Mouse (Mus musculus): ENCODE measurements at regions not wholly inside any gene's neighbourhood (a gene's known extent, or its start where the extent isn't known, plus 50 kb on each side); places are given as distances from the start of the nearest gene placed in this dataset.

DNA sequence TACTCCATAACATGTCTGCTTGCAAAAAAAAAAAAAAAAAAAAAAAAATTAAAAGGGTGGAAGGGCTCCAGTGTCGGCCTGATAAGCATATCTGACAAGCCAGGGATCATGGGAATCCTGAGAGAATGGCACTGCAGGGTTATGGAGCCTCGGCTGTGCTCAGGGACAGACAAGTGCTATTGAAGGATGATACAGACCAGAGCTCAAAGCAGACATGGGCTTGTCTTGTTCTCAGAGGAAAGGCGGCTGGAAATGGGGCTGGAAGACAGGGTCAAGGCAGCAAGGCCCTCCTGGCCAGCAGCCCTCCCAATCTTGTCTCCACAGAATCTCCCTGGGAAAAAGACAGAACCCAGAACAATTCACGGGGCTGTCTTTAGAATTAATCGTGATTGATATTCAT, 449.0 kb downstream of the Insc start:
- no peak for DNase-seq (ENCODE audit: low spot score)

DNA sequence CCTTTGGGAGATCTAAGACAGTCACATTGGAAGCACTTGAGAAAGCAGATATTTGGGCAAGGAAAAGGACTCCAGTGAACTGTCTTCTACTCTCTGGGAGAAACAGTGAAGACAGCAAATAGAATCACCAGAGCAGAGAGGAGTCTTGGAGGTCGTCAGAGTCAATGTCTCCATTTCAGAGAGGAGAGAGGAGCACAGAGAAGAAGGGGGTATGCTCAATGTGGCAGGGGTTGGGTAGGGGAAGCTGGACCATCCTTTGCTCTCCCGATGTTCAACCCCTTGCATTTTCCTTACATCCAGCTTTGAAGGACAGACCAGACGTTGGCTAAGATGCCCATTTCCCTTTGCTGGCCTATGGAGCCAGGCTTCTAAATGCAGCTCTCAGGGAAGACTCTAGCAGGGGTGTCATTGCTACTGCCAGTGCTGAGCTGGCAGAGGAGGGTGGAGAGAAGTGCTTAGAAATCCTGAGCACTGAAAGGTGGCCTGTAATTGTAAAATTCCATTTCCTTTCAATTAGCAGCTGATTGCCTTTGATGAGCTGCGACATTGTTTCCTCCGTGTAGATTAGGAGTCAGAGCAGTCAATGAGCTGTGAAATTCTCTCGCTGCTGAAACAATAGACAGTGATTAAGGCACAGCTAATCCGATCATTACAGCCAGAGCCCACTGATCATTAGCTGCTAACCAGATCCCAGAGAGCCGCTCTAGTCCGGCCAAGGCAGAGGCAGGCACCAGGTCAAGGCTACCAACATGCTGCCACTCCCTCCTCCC, 449.7 kb downstream of the Insc start:
- no peak for DNase-seq (ENCODE audit: low spot score)

DNA sequence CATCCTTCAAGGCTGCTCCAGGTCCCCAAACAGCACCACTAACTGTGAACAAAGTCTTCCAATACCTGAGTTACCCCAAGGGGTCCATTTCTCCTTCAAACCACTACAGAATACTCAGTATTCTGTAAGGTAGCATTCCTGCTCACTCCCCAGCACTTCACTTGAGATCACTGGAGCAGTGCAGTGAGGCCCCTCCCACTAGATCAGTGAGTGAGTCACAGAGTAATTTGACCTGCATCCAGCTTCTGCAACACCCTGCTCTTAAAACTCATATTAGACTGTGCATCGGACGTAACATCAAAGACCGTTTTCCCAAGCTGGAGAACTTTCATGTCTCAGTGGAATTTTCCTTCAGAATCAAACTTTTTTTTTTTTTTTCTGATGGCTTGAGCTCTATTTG, 461.4 kb downstream of the Insc start:
- DNase-seq (ENCODE audit: low spot score): peak; percentile 22

DNA sequence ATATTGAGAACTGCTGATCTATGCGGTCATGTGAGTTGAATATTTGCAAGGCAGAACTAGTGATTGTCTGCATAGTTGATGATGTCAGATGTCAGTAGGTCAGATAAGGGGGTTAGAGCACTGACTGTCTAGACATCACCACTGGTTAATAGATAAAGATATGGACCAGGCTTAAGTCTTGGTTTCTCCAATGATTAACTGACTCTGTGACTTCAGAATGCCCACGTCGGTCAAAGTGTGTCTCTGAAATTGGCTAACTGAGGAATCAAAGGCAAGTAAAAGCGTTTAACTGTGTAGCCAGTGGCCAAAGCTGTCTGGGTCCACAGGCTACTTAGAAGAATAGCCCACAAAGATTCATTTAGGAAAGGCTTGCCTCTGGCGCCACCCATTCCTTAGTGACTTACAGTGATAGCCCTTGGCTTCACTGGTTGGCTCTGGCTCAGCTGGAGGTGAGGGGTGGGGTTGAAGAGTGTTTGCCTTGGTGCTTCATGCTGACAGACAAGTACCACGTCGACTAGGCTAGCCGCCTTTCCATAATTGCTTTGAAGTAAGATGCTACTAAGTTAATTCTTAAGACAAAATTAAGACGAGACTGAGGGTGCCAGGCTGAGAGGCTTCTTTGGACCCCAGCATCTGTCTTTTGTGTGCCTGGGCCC, 463.1 kb downstream of the Insc start:
- DNase-seq (ENCODE audit: low spot score): no peak

DNA sequence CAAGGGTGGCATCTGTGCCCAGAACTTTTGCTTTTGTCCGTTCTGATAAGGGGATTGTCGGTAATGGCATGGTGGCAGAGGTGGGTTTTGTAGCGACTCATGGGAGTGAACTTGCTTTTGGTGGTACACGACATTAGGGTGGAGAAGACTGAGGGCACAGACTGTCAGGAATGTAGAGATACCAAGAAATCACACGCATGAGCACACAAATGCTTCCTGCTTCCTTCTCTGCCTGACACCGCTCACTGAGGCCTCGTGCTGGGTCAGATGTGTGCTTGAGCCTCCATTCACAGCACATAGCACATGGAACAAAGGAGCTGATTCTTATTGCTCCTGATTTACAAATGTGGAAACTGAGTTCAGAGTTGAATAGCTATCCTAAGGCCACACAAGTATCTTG, 465.3 kb downstream of the Insc start:
- DNase-seq (ENCODE audit: low spot score): no peak

DNA sequence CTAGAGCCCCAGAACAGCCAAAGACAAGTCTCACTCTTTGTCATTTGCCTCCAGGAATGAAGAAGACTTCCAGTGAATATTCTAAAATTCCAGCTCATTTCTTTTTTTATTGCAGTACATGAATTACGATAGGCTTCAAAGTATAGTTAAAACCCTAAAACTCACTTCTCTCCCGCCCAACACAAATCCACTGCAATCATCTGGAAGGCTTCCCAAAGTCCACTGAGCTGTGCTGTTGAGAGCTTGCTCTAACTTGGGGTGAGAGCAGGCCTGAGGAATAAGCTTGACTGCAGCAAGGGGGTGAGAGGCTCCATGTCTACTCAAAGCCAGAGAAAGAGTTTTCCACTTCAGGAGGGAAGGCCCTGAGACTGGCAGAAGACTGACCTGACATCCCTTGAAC, 466.5 kb downstream of the Insc start:
- no peak for DNase-seq (ENCODE audit: low spot score)

DNA sequence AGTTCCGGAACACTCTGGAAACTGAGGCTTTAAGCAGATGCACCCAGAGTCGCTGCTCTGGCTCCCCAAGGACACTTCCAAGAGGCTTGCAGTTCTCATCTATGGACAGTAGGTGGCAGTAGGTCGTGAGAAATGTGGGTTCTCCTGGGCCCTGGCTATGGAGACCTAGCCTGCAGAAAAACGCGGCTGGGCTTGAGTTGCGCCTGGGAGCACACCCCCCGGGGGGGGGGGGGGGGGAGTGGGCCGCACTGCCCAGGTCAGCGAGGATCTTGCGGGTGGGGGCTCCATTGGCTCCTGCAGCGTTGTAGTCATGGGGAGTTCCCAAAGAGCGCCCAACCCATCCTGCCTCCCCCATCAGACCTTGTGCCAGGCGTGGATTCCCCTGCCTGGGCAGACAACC, 473.3 kb downstream of the Insc start:
- peak; percentile 74 for DNase-seq (ENCODE audit: low spot score)

DNA sequence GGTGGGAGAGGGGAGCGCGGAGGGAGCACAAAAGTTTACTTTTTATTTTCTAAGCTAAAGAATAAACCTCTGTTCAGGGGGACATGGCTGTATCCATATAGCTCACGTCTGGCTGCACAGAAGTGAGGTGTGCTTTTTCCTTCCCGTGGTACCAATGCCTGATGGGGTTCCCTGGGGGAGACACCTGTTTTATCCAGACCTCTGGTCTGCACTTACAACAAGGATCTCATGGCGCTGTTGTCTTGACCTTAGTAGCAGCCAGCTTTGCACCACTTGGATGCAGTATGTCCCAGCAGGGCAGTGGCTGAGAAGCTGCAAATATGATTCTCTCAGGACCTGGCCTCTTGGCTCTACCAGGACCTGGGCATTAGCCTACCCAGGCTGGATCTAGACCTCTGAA, 473.8 kb downstream of the Insc start:
- DNase-seq (ENCODE audit: low spot score): no peak

DNA sequence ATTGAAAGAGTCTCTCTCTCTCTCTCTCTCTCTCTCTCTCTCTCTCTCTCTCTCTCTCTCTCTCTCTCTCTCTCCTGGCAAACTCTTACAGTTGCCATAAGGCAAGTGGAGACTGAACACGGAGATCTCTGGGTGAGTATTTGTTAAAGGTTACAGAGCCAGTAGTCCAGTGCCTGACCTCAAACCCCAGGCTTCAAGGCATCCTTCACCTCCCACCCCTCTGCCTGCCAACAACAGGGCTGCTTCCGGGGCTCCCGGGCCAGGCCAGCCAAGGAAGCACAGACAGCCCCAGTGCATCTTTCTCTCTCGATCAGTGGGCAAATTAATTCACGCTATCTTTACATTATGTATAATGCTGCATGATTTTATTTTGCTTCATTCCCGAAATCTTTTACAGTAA, 474.2 kb downstream of the Insc start:
- no peak for DNase-seq (ENCODE audit: low spot score)

DNA sequence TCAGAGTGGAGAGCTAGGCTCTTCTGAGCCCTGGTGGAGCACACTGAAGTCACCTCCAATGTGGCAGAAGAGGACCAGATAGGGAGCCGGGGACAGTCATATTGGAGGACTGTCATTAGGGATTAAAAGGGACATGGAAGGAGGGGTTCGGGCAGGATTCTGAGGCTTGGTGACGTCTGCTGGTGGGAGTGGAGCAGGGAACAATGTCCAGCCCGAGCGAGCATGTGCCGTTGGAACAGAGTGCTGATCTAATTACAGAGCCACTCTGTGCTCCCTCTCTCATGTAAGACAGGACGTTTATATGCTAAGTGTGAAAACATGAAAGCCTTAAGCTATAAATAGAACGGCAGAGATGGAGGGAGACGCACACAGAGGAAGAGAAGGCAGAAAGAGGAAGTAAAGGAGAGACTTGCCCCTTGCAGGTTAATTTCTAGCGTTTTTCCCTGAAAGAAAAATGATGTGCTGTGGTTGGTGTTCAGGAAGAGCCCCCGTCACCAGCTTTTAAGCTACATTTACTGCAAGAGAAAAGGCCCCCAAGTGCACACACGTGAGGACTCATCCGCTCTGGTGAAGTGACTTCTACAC, 475.2 kb downstream of the Insc start:
- no peak for DNase-seq (ENCODE audit: low spot score)

DNA sequence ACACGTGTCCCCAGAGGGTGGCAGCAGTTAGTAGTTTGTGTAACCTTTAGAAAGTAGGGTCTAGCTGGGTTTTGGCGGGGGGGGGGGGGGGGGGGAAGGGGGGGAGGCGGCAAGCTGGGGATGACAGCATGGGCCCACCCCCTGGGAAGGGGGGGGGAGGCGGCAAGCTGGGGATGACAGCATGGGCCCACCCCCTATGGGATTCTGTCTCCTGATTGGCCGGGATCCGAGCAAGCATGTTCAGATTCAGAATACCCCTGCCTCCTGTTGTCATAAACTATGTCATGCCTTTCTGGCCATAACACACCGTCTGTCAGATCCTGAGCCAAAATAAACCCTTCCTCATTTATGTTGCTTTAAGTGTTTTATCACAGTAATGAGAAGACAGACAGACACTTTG, 479.1 kb downstream of the Insc start:
- DNase-seq (ENCODE audit: low spot score): no peak

DNA sequence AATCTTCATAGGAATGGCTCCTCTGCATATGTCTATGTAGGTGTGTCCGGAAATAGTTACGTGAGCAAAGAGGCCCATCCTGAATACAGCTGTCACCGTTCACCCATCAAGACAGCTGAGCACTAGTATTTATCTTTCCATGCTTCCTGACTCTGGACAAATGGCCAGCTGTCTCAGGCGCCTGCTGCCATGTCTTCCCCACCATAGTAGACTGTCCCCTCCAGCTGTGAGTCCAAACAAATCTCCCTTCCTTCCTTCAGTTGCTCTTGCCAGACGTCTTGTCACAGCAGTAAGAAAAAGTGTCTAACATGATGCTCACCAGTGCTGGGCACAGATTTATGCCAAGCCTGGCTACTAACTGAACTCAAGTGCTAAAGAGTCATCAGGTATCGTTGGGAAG, 487.0 kb downstream of the Insc start:
- no peak for DNase-seq (ENCODE audit: low spot score)

DNA sequence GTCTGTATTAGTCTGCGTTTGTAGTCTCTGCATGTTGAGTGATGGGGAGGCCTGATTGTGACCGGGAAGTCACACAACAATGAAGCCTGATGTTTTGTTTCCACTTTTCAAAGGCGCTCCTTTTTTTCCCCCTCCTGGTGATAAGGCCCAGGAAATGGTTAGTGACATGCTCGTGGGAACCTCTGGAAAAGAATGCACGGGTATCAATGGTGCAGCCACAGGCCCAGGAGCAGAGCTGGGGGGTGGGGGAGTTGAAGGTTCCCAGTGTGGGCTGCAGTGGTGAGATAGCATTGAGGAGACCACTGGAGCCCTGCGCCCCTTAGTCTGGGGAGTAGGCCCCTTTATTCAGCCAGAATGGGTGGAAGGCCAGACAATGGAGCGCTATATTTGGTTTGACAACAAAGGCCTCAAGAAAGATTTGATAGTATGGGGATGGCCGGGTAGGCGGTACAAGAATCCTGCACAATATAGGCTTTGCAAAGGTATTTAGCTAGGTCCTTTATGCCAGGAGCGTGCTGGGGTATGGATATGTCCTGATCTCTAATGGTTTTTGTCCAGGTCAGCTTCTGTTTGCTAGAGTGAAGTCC, 490.4 kb downstream of the Insc start:
- no peak for DNase-seq (ENCODE audit: low spot score)

DNA sequence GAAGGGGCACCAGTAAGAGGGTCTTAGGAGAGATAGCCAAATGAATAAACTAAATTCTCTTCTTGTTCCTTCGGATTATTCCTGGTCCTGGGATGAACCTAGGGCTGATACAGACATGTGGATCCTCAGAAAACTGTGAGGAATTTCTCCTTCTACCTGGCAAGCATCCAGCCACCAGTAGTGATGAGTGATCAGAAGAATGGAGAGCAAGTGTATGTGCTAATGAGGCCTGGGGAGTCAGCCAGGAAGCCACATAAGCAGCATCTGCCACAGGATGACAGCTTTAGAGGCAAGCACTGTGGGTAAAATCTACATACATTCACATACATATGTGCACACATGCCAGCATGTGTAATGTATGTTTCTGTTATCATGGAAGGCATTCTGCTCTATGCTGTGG, 493.6 kb downstream of the Insc start:
- no peak for DNase-seq (ENCODE audit: low spot score)

DNA sequence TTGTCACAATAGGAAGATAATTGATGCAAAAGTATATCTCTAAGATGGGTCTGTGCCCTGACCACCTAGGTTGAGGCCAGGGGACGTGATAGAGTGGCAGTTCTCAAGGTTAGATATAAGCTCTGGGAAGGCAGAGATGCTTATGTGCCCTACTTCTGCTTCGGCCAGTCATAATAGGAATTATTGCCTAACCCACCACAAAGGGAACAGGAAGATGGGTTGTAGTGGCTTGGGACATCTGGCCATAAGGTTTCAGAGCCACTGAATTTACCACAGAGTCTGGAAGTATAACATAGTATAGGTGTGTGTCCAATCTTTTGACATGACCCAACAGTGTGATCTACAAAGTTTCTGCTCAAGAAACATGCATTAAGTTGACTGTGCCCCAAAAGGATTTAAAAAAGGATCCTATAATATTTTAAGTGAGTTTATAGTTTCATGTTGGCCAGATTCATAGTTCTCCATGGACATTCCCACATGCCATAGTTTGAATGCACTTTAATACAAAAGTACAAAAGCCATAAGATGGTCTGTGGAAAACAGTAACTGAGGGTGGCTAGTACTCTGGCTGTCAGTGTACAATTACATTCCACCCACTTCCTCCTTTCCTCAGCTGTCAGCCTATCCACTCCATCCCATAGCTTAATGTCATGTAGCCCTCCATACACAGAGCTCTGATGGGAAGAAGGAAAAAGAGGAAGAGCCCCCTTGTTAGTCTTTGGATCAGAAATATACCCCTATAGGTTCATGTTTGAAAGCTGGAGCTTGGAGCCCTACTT, 508.3 kb downstream of the Insc start:
- DNase-seq (ENCODE audit: low spot score): no peak

DNA sequence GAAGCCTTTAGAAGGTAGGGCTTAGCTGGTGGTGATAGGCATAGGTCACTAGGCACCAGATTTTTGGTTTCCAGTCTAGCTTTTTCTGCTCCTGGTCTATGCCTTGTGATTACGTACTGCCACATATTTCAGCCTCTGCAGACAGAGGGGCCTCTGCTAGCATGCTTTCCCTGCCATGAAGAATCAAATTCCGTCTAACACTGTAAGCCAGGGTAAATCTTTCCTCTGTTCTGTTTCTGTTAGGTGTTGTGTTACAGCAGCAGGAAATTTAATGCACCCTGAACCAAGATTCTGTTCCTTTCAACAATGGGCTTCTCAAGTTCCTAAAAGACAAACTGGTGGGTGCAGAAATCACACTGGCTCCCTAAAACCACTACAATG, 508.9 kb downstream of the Insc start:
- DNase-seq (ENCODE audit: low spot score): no peak

DNA sequence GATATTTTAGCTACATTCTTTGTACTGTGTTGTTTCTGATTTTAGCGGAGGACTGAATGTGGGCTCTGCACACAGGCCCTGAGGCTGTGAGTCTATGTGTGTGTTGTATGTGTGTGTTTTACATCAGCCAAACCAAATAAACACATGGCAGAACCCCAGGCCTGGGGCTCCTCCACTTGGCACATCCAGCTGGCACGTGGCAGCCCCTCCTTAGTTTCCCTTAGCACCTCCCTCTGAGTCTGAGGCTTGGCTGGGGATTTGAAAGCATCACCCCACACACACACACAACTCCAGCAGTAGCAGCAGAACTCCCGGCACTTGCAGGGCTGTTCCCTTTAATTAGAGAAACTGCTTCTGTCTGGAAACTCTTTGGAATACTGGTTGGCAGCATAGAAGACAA, 515.1 kb downstream of the Insc start:
- DNase-seq (ENCODE audit: low spot score): no peak

DNA sequence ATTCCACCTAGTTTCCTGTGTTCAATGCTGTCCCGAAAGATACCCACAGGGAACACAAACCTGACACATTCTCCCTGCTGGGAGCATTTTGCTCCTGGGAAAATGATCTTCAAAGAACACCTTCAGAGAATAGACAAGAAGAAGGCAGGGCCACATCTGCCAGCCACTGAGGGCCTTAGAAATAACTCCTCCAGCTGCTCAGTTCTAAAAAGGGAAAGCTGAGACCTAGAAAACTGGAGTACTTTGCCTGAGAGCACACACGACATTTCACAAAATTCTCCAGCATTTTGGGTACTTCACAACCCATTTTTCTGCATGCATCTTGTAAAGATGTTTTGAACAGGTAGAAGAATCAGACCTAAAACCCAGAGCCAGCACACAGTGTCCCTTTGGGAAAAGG, 519.6 kb downstream of the Insc start:
- no peak for DNase-seq (ENCODE audit: low spot score)

DNA sequence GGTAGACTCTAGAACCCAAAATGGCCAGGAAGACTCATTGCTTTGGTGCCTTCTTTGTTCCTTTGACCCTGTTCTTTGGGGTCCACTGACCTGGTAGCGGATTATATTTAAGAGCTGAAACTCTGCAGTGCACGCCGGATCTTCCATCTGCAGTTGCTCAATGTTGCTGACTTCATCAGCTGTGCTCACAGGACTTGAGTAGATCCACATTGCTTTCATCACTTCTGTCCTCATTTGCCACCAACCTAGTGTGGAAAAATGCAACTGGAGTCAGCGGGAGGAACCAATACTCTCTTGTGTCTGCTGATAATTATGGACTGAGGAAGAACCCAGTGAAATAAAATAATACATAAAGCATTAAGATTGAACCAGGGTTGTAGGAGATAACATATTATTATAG, 522.6 kb downstream of the Insc start:
- no peak for DNase-seq (ENCODE audit: low spot score)

DNA sequence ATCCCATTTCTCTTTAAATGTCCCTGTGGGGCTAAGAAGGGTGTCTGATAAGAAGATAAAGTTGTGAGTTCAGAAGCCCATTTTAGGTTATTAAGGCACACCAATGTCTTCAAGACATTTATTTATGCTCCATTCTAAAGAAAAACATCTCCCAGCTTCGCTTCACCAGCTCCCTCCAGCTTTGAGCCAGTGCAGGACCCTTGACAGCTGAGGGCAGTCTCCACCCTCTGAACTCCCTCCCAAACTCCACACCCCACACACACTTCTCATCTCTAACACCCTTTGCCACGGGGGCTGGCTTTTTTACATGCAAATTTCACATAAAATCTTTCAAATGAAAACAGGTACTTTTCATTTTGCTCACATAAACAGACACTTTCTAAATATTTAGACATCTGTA, 527.3 kb downstream of the Insc start:
- no peak for DNase-seq (ENCODE audit: low spot score)

DNA sequence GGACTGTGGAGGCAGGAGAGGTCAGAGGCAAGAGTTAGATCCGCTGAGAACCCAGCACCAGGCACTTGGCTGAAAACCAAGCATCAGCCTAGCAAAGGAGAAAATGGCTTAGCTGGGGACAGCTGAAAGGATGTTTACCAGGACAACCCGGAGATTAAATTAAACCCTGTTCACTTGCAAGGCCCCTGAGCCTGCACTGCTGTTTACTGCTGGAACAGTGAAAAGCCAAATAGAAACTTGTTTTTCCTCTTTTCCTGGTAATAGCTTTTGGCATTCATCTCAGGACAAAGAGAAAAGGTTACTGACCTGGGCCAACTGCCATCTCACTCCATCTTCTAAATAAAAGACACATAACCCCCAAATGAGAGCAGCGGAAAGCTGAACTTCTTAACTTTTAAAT, 531.3 kb downstream of the Insc start:
- no peak for DNase-seq (ENCODE audit: low spot score)

DNA sequence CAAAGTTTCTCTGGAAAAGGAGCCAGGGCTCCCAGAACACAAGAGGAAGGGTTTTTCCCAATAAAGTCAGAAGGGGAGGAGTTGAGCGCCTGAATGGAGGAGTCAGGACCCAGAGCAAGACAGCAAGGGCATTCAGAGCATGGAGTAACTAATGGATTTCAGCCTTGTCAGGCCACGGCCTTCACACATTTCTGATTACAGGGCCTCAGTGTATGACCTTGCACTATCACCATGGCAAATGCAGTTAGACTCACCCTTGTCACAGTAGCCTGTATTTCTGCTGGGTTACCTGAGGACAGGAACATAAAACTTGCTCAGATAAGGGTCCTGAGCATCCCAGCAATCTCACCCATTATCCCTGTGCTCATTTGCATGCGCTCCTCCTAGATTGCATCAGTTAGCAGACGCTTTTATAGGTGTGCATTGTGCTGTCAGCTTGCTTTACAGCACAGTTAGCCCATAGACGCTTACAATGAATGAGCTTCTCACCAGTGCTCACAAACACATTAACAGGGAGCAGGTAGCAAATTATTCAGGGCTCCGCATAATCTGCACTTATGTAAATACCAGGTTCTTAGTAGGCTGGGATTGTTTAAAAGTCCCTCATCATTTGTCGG, 547.4 kb downstream of the Insc start:
- DNase-seq (ENCODE audit: low spot score): no peak
